Mouse (Mus musculus): ENCODE results near the gene Denr. TPM values are rescaled to one million over a fixed set of nuclear protein-coding genes. Genes with fewer than 3 reads are reported as not detected.

Denr gene
- total RNA-seq, 2 experiments from 2014 or later: 67.5 to 76.4 TPM

- ATAC-seq (replicated peaks; ENCODE audit: poor library complexity, severe bottlenecking): no peak
Measured at GRCm38 (mm10) chr5:123968468-123968867, 61.5 kb downstream of the Denr start.

GRCm38 (mm10) chr5:123969216-123969615, 62.2 kb downstream of the Denr start:
- no peak for ATAC-seq (replicated peaks; ENCODE audit: poor library complexity, severe bottlenecking)

- ATAC-seq (replicated peaks; ENCODE audit: poor library complexity, severe bottlenecking): no peak
Measured at GRCm38 (mm10) chr5:123970576-123970975, 63.6 kb downstream of the Denr start.

DNA sequence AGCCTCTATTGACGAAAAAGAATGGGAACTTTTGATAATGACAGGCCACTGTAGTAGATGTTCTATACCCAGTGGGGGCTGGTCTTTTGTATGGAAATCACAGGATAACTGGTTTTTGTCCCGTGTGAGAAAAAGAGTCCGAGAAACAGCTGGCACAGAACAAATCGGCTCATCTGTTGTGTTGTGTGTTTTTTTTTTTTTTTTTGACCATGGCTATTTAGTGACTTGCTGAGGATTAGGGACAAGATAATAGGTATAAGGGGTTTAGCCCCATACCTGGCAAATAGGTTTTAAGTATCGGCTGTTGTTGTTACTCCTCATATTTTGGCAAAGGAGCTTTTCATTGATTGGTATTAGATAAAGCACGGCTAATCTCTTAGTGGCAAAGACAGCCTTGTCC, 65.5 kb downstream of the Denr start:
- ATAC-seq (replicated peaks; ENCODE audit: poor library complexity, severe bottlenecking): no peak

- ATAC-seq (replicated peaks; ENCODE audit: poor library complexity, severe bottlenecking): peak; percentile 55
Measured at GRCm38 (mm10) chr5:123973299-123974178, 66.6 kb downstream of the Denr start, which contains the start of gene Hip1r. Gene Hip1r, plus strand, starts transcription at chr5:123973628.

DNA sequence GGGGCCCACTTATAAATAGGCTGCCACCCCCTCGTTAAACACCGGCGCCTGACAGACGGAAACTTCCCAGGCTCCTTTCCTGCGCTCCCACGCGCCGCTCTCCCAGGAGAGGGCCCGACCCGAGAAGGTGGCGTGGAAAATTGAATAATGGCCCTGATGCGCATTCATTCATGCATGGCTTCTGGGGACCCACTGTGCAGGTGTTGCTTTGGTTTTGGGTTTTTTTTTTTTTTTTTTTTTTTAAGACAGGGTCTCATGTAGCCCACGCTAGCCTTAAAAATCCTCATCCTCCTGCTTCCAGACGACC, 67.2 kb downstream of the Denr start:
- ATAC-seq (replicated peaks; ENCODE audit: poor library complexity, severe bottlenecking): no peak

DNA sequence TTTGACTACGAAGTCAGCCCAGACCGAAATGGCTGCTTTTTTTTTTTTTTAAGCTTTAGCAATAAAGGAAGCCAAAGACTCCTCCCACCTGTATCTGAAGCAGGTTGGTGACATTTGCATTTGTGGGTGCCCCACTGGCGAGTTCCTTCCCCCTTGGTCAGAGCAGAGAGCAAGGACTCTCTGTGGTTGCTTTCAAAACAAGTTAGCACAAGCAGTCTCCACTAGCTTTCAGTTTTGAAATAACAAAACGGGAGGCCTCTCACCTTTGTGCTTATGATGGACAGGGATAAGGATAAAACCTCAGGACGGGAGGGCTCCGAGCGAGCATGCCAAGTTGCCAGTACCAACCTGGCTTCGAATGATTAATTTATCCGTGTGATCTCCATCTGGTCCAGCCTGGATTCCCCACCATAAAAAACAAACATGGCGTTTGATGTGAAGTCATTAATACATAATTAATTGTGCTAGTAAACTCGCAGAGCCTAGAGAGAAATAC, 67.7 kb downstream of the Denr start:
- peak; percentile 69 for ATAC-seq (replicated peaks; ENCODE audit: poor library complexity, severe bottlenecking)

DNA sequence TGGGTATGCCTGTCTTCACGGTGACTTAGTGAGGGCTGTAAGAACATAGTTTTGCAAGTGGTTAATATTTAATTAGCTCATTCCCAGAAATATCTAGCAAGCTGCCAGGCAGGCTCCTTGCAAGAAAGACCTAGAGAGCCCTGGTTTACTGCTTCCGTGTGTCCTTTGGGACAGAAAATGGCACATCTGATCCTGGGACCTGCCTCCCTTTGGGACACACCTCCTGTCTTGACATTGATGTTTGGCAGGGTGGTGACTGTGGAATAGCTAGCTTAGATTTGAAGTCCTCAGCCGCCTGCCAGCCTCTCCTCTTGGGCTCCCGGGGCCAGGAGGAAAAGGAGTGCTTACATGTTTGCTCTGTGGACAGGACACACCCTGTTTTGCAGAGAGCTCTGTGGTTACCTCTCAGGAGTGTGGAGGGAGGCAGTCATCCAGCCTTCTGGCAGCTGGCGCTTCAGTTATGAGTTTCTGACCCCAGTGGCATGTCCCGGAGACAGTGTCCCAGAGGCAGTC, 68.7 kb downstream of the Denr start:
- no peak for ATAC-seq (replicated peaks; ENCODE audit: poor library complexity, severe bottlenecking)

- no peak for ATAC-seq (replicated peaks; ENCODE audit: poor library complexity, severe bottlenecking)
Measured at GRCm38 (mm10) chr5:123977231-123977630, 70.3 kb downstream of the Denr start.

DNA sequence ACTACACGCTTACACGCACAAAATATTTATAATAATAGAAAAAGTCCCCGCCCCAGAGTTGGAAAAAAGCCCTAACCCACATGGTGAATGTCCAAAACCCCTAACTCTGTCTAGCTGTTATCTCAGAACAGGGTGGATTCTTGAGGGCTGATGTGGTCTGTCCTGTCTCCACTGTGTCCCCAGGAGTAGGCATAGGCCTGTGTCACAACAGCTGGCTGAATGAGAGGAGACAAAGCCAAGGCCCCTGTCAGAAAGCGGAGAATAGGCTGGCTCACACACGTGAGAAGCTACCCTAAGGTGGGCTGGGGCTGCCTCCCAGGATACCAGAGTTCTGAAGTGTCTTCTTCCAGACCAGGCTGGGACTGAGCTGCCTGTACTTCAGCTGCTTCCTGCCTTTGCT, 71.2 kb downstream of the Denr start:
- ATAC-seq (replicated peaks; ENCODE audit: poor library complexity, severe bottlenecking): no peak

Other genes starting within 250 kb of the Denr start
- gene Clip1, start 222.6 kb upstream of the Denr start, total RNA-seq (2014; fragmentation: Nextera tagmentation): 41.7 and 56.0 TPM in 2 replicates
- 63.4 and 65.9 TPM in 2 replicates for gene Clip1, start 222.6 kb upstream of the Denr start, total RNA-seq (2017)
- 53.7 and 66.1 TPM in 2 replicates for gene Zcchc8, start 186.1 kb upstream of the Denr start, total RNA-seq (2014; fragmentation: Nextera tagmentation)
- gene Zcchc8, start 186.1 kb upstream of the Denr start, total RNA-seq (2017): 53.5 and 80.9 TPM in 2 replicates
- 118 TPM in 2 replicates for gene Rsrc2, start 157.8 kb upstream of the Denr start, total RNA-seq (2014; fragmentation: Nextera tagmentation)
- gene Rsrc2, start 157.8 kb upstream of the Denr start, total RNA-seq (2017): 171 and 227 TPM in 2 replicates
- 63.0 and 74.9 TPM in 2 replicates for gene Kntc1, start 157.5 kb upstream of the Denr start, total RNA-seq (2014; fragmentation: Nextera tagmentation)
- 43.6 and 73.8 TPM in 2 replicates for gene Kntc1, start 157.5 kb upstream of the Denr start, total RNA-seq (2017)
- not detected in 2 replicates for gene Hcar2, start 41.7 kb upstream of the Denr start, total RNA-seq (2014; fragmentation: Nextera tagmentation)
- gene Hcar2, start 41.7 kb upstream of the Denr start, total RNA-seq (2017): 2.7 and 5.4 TPM in 2 replicates
- not detected in 2 replicates for gene Hcar1, start 27.2 kb upstream of the Denr start, total RNA-seq (2014; fragmentation: Nextera tagmentation)
- not detected in 2 replicates for gene Hcar1, start 27.2 kb upstream of the Denr start, total RNA-seq (2017)
- not detected in 2 replicates for gene Gm43518, start 20.2 kb downstream of the Denr start, total RNA-seq (2014; fragmentation: Nextera tagmentation)
- not detected in 2 replicates for gene Gm43518, start 20.2 kb downstream of the Denr start, total RNA-seq (2017)
- gene Ccdc62, start 23.5 kb downstream of the Denr start, total RNA-seq (2014; fragmentation: Nextera tagmentation): 0.34 and 2.6 TPM in 2 replicates
- 0.10 and 5.3 TPM in 2 replicates for gene Ccdc62, start 23.5 kb downstream of the Denr start, total RNA-seq (2017)
- 11.5 and 39.3 TPM in 2 replicates for gene Hip1r, start 66.5 kb downstream of the Denr start, total RNA-seq (2014; fragmentation: Nextera tagmentation)
- 10.1 and 16.9 TPM in 2 replicates for gene Hip1r, start 66.5 kb downstream of the Denr start, total RNA-seq (2017)
- gene Vps37b, start 125.1 kb downstream of the Denr start, total RNA-seq (2014; fragmentation: Nextera tagmentation): 7.6 and 11.1 TPM in 2 replicates
- gene Vps37b, start 125.1 kb downstream of the Denr start, total RNA-seq (2017): 9.5 and 11.6 TPM in 2 replicates
- gene Abcb9, start 188.6 kb downstream of the Denr start, total RNA-seq (2014; fragmentation: Nextera tagmentation): 0.71 and 0.96 TPM in 2 replicates
- 0.73 and 2.7 TPM in 2 replicates for gene Abcb9, start 188.6 kb downstream of the Denr start, total RNA-seq (2017)
- gene Ogfod2, start 205.1 kb downstream of the Denr start, total RNA-seq (2014; fragmentation: Nextera tagmentation): 8.9 and 12.1 TPM in 2 replicates
- gene Ogfod2, start 205.1 kb downstream of the Denr start, total RNA-seq (2017): 14.9 and 18.6 TPM in 2 replicates
- 65.3 and 89.4 TPM in 2 replicates for gene Arl6ip4, start 208.9 kb downstream of the Denr start, total RNA-seq (2014; fragmentation: Nextera tagmentation)
- 89.7 and 99.8 TPM in 2 replicates for gene Arl6ip4, start 208.9 kb downstream of the Denr start, total RNA-seq (2017)